Mouse (Mus musculus) hindbrain, embryonic 10.5 days (tissue): ENCODE results near the gene Eipr1. TPM values are rescaled to one million over a fixed set of nuclear protein-coding genes. Genes with fewer than 3 reads are reported as not detected.
"Not testable (repeated sequence)": the region's sequence is repeated elsewhere in the genome, so short reads cannot be mapped to it uniquely, and the experiment has no call there.

Experiments
- DNase-seq: peaks from one replicate; pipeline ENCODE4 v3.0.0-alpha.2; 2017; ENCODE audit warnings: low spot score
- H3K27ac ChIP-seq: fragments of 300-500 bp; sonication (generic); 2 replicates; pipeline ENCODE4 v1.5.1; 2016; ENCODE audit warnings: mild to moderate bottlenecking, moderate library complexity
- H3K27me3 ChIP-seq: fragments of 300-500 bp; sonication (generic); 2 replicates; pipeline ENCODE4 v1.6.1; 2016; ENCODE audit warnings: mild to moderate bottlenecking; ENCODE audit not compliant: poor library complexity, insufficient read depth, severe bottlenecking
- H3K36me3 ChIP-seq: fragments of 300-500 bp; sonication (generic); 2 replicates; pipeline ENCODE4 v1.6.1; 2016; ENCODE audit warnings: mild to moderate bottlenecking, moderate library complexity
- H3K4me1 ChIP-seq: fragments of 300-500 bp; sonication (generic); replicated peaks from 2 replicates; pipeline ENCODE4 v1.6.1; 2016; ENCODE audit warnings: mild to moderate bottlenecking
- H3K4me3 ChIP-seq: fragments of 300-500 bp; sonication (generic); 2 replicates; pipeline ENCODE4 v1.5.1; 2016; ENCODE audit warnings: mild to moderate bottlenecking, moderate library complexity
- H3K9me3 ChIP-seq: fragments of 300-500 bp; sonication (generic); 2 replicates; pipeline ENCODE4 v1.6.1; 2016; ENCODE audit warnings: mild to moderate bottlenecking, moderate library complexity
- WGBS: fragments of 180-500 bp; shearing (Covaris S2); methylation state at CpG from one replicate; pipeline ENCODE4 v1.1.7; 2016; 5-methylcytosine and 5-hydroxymethylcytosine counted together
- polyA plus RNA-seq: library from polyadenylated mRNA; unstranded; fragments of >200 nt; fragmentation: Nextera tagmentation; extraction: Ambion mirVana; gene quantifications from 2 replicates; pipeline ENCODE4 v1.2.1, GENCODE M21; 2016

Gene Eipr1
- polyA plus RNA-seq, 1 experiment from 2014 or later = 55.2 TPM

GRCm38 (mm10) chr12:28733520-28734245 is 17.9 kb upstream of the Eipr1 start:
- not testable (repeated sequence) for H3K27ac ChIP-seq, H3K4me1 ChIP-seq, H3K4me3 ChIP-seq, H3K9me3 ChIP-seq, DNase-seq, H3K27me3 ChIP-seq
- peaks cover 73% of the 10 kb centered on the region for H3K36me3 ChIP-seq
- 94% methylated on average over 6 of the region's 6 CpGs for WGBS

GRCm38 (mm10) chr12:28734271-28734670 is 17.3 kb upstream of the Eipr1 start:
- Histone ChIP-seq H3K36me3 (peaks cover 67% of the 10 kb centered on the region), H3K27me3 (no peaks in the 10 kb centered on the region), H3K27ac (no peak overlapping the region), H3K4me3 (no peak overlapping the region), H3K4me1 (no peaks in the 10 kb centered on the region), H3K9me3 (0 out of 2 replicates have a peak, but pooled peaks cover 6% of the 10 kb centered on the region)
- WGBS = 100% methylated on average over 1 of the region's 1 CpGs
- no peak for DNase-seq

- WGBS = 89% methylated on average over 3 of the region's 3 CpGs
- H3K36me3 ChIP-seq = peaks cover 64% of the 10 kb centered on the region
Measured at GRCm38 (mm10) chr12:28735293-28735692, 16.3 kb upstream of the Eipr1 start.

GRCm38 (mm10) chr12:28743328-28743727 is 8.3 kb upstream of the Eipr1 start:
- Histone ChIP-seq H3K4me3 (no peak overlapping the region), H3K9me3 (no peaks in the 10 kb centered on the region), H3K36me3 (peaks cover 59% of the 10 kb centered on the region), H3K27me3 (no peaks in the 10 kb centered on the region), H3K27ac (no peak overlapping the region), H3K4me1 (0 out of 2 replicates have a peak, but pooled peaks cover 1% of the 10 kb centered on the region)
- 89% methylated on average over 3 of the region's 3 CpGs for WGBS
- no peak for DNase-seq

More at GRCm38 (mm10) chr12:28735293-28735692, 16.3 kb upstream of the Eipr1 start:
- no peak overlapping the region for H3K4me3 ChIP-seq
- H3K27me3 ChIP-seq = no peaks in the 10 kb centered on the region
- no peak for DNase-seq
- H3K4me1 ChIP-seq = no peaks in the 10 kb centered on the region
- no peak overlapping the region for H3K27ac ChIP-seq
- H3K9me3 ChIP-seq = 0 out of 2 replicates have a peak, but pooled peaks cover 6% of the 10 kb centered on the region

- 2% methylated on average over 41 of the region's 41 CpGs for WGBS
- DNase-seq = peak; percentile 90
- Histone ChIP-seq H3K27ac (peak within 1 kb of the TSS; percentile 91), H3K27me3 (no peaks in the 10 kb centered on the region), H3K4me1 (peaks cover 40% of the 10 kb centered on the region), H3K9me3 (no peaks in the 10 kb centered on the region), H3K36me3 (peaks cover 22% of the 10 kb centered on the region), H3K4me3 (peak within 1 kb of the TSS; percentile 94)
Measured at GRCm38 (mm10) chr12:28750021-28750633, 1.5 kb upstream of the Eipr1 start, which contains the start of gene Trappc12. Gene Trappc12 (minus strand): TSS chr12:28750472.

- Histone ChIP-seq H3K27me3 (no peaks in the 10 kb centered on the region), H3K27ac (peak overlapping the region; percentile 91), H3K36me3 (peaks cover 15% of the 10 kb centered on the region), H3K4me3 (peak overlapping the region; percentile 94; the same call in 1 of the 2 replicates), H3K4me1 (peaks cover 40% of the 10 kb centered on the region), H3K9me3 (no peaks in the 10 kb centered on the region)
- DNase-seq = no peak
- WGBS = 96% methylated on average over 5 of the region's 5 CpGs
Measured at GRCm38 (mm10) chr12:28750876-28751275, 727 bp upstream of the Eipr1 start.

GRCm38 (mm10) chr12:28756019-28756418 is 4.4 kb downstream of the Eipr1 start:
- no peak for DNase-seq
- Histone ChIP-seq H3K36me3 (no peaks in the 10 kb centered on the region), H3K4me3 (no peak overlapping the region), H3K27ac (no peak overlapping the region), H3K4me1 (peaks cover 19% of the 10 kb centered on the region), H3K9me3 (no peaks in the 10 kb centered on the region), H3K27me3 (no peaks in the 10 kb centered on the region)
- WGBS = 89% methylated on average over 4 of the region's 4 CpGs

- Histone ChIP-seq H3K27me3 (no peaks in the 10 kb centered on the region), H3K9me3 (no peaks in the 10 kb centered on the region), H3K4me3 (no peak overlapping the region), H3K27ac (no peak overlapping the region), H3K36me3 (peaks cover 18% of the 10 kb centered on the region), H3K4me1 (peaks cover 5% of the 10 kb centered on the region; the same call in 1 of the 2 replicates)
- no peak for DNase-seq
- 94% methylated on average over 7 of the region's 7 CpGs for WGBS
Measured at GRCm38 (mm10) chr12:28769953-28770352, 18.4 kb downstream of the Eipr1 start.

GRCm38 (mm10) chr12:28773815-28774214 is 22.2 kb downstream of the Eipr1 start:
- Histone ChIP-seq H3K27ac (no peak overlapping the region), H3K4me1 (peaks cover 15% of the 10 kb centered on the region; the same call in 1 of the 2 replicates), H3K27me3 (no peaks in the 10 kb centered on the region), H3K4me3 (no peak overlapping the region), H3K36me3 (no peaks in the 10 kb centered on the region), H3K9me3 (no peaks in the 10 kb centered on the region)
- no peak for DNase-seq
- 80% methylated on average over 3 of the region's 3 CpGs for WGBS

GRCm38 (mm10) chr12:28775120-28775519 is 23.5 kb downstream of the Eipr1 start:
- no peak for DNase-seq
- no peaks in the 10 kb centered on the region for H3K36me3 ChIP-seq
- H3K27me3 ChIP-seq = no peaks in the 10 kb centered on the region
- WGBS = 49% methylated on average over 8 of the region's 8 CpGs
- peaks cover 25% of the 10 kb centered on the region for H3K4me1 ChIP-seq
- H3K4me3 ChIP-seq = no peak overlapping the region
- H3K9me3 ChIP-seq = no peaks in the 10 kb centered on the region
- H3K27ac ChIP-seq = no peak overlapping the region

- no peak for DNase-seq
- Histone ChIP-seq H3K9me3 (no peaks in the 10 kb centered on the region), H3K27ac (no peak overlapping the region), H3K4me1 (peaks cover 30% of the 10 kb centered on the region), H3K4me3 (no peak overlapping the region), H3K27me3 (no peaks in the 10 kb centered on the region), H3K36me3 (no peaks in the 10 kb centered on the region)
- WGBS = 87% methylated on average over 6 of the region's 6 CpGs
Measured at GRCm38 (mm10) chr12:28775627-28776026, 24.0 kb downstream of the Eipr1 start.

- WGBS = 86% methylated on average over 7 of the region's 7 CpGs
- no peaks in the 10 kb centered on the region for H3K36me3 ChIP-seq
- H3K4me1 ChIP-seq = peaks cover 55% of the 10 kb centered on the region
- no peaks in the 10 kb centered on the region for H3K9me3 ChIP-seq
- H3K27me3 ChIP-seq = no peaks in the 10 kb centered on the region
- H3K4me3 ChIP-seq = no peak overlapping the region
- H3K27ac ChIP-seq = peak overlapping the region; percentile 54
- DNase-seq = no peak
Measured at GRCm38 (mm10) chr12:28780180-28780579, 28.6 kb downstream of the Eipr1 start.

GRCm38 (mm10) chr12:28782637-28783036 is 31.0 kb downstream of the Eipr1 start:
- no peak for DNase-seq
- no peak overlapping the region for H3K27ac ChIP-seq
- 88% methylated on average over 3 of the region's 3 CpGs for WGBS
- no peaks in the 10 kb centered on the region for H3K9me3 ChIP-seq
- H3K36me3 ChIP-seq = no peaks in the 10 kb centered on the region
- H3K27me3 ChIP-seq = no peaks in the 10 kb centered on the region
- peaks cover 67% of the 10 kb centered on the region for H3K4me1 ChIP-seq
- H3K4me3 ChIP-seq = no peak overlapping the region
